Mouse (Mus musculus): ENCODE measurements around the gene 4931422A03Rik. TPM values are rescaled to one million over a fixed set of nuclear protein-coding genes. Genes with fewer than 3 reads are reported as not detected.
"Not testable (repeated sequence)": the region's sequence is repeated elsewhere in the genome, so short reads cannot be mapped to it uniquely, and the experiment has no call there.

Gene 4931422A03Rik
- total RNA-seq, 2 experiments from 2014 or later, result not detected

DNA sequence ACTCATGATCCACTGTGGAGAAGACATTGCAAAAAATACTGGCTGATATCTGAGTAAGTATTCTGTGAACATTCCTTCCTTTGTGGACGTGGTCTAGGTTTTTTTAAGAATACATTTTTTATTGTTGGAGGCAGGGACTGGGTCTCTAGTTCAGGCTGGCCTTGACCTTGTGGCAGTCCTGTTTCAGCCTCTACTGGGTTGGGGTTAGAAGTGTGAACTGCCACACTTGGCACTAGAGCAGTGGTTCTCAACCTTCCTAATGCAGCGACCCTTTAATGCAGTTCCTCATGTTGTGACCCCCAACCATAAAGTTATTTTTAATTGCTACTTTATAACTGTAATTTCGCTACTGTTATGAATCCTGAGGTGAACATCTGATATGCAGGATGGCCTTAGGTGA is 2.2 kb upstream of the 4931422A03Rik start:
- intact Hi-C loops (cut with DNase I), result loop anchor here (10.0 kb wide), 1 partner anchor 554 kb away; no protein-coding TSS in a partner anchor
- no peak for DNase-seq

DNA sequence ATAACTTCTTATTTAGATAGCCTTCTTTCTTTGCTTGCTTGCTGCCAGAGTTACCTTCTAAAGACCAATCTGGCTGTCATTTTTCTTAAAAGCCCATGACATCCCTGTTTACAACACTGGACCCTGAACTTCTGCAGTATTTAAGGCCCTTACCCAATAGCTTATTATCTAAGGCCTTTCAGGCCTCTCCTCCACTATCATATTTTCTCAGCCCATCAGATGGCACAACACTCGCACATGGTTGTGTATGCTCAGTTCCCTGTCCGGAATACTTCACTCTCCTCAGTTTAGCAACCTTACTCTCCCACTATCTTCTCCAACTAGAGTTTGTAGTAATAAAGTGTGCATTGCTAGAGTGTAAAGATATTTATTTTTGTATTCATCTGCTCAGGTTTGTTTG is 913 bp upstream of the 4931422A03Rik start:
- DNase-seq, result no peak
- intact Hi-C loops (cut with DNase I), result loop anchor here (10.0 kb wide), 1 partner anchor 466 kb away; the partner anchor contains the start of gene Hipk3

DNA sequence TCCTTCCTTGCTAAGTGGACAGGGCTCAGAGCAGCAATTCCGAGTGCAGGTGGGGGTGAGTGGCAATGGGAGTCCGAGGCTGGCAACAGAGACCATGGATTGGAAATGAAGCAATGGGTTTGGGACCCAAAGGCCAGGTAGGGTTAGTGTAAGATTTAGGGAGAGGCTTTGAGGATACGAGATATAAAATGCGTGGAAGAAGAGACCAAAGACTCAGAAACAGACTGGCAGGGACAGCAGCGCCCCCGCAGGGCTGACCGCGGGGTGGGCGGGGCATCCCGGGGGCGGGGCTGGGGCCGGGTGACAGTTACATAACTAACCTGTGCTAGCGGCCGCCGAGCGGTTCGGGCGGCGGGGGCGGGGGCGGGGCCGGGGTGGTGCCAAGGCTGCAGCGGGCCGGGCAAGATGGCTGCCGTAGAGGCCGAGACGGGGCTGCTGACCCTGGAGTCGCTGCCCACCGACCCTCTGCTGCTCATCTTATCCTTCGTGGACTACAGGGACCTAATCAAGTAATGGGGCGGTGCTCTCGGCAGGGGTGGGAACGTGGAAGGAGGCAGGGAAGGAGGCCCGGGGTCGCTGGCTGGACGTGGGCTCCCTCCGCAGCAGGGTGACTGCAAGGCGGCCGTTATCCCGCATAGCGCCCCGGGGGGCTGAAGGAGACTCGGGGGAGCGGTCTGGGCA is 563 bp downstream of the 4931422A03Rik start, which contains the start of gene Fbxo3:
TSS of gene Fbxo3 (plus strand) at position 264 of the 681 bp plus-strand sequence.
- intact Hi-C loops (cut with DNase I), result loop anchor here (10.0 kb wide), 1 partner anchor 467 kb away; the partner anchor contains the start of gene Hipk3
- DNase-seq, result peak; percentile 82 to 85

DNA sequence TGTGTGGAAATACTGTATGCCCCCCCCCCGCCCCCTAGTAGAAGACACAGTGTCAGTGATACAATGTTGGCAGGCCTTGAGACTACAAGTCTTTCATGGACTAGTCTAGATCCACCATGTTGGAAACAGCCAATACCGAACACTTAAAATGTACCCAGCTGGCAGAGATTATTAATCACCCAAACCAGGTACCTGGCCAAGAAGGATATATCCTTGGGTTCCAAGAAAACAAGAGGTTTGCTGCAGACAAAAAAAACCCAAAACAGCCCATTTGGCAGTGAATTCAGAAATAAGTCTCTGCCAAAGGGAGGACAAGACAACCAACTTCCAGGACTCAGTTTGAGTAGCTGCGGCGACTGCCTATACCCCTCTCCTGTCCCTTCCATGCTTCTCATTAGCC is 3.5 kb downstream of the 4931422A03Rik start:
- intact Hi-C loops (cut with DNase I), result loop anchor here (10.0 kb wide), 1 partner anchor 470 kb away; the partner anchor contains the start of gene Hipk3
- no peak for DNase-seq

DNA sequence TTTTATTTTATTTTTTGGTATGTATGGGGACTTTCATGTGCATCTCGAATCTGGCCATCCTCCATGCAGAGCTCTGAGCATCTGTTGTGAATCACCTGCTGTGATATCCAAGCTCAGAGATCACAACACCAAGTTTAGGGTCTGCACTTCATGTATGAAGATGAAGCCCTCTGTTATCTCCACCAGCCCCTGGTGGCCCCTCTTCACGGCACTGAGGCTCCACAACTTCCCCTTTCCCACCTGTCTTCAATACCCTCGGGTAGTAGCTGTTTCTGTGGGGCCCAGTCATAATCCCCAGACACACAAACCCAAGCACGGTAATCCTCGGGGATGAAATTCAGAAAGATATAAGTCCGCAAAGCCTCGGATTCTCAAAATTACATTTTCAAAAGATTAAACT is 5.1 kb downstream of the 4931422A03Rik start:
- intact Hi-C loops (cut with DNase I), result loop anchor here (10.0 kb wide), 1 partner anchor 472 kb away; the partner anchor contains the start of gene Hipk3
- DNase-seq, result no peak

DNA sequence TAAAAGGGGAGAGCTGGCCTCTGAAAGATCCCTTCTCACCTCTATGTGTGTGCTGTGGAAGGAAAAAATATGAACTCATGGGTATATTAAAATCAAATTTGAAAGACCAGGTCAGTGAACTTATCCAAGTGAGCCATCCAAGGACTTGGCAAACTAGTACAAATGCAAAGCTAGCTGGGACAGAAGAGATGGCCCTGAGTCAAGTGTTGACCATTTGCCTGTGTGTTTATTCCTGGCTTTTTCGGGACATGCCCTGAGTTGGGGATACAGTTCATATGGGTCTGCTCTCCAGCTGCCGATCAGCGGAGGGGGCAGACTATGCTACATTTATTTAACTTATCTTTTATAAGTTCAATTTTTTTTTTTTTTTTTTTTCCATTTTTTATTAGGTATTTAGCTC is 19.3 kb downstream of the 4931422A03Rik start:
- intact Hi-C loops (cut with DNase I); DNase-seq: not testable (repeated sequence)

DNA sequence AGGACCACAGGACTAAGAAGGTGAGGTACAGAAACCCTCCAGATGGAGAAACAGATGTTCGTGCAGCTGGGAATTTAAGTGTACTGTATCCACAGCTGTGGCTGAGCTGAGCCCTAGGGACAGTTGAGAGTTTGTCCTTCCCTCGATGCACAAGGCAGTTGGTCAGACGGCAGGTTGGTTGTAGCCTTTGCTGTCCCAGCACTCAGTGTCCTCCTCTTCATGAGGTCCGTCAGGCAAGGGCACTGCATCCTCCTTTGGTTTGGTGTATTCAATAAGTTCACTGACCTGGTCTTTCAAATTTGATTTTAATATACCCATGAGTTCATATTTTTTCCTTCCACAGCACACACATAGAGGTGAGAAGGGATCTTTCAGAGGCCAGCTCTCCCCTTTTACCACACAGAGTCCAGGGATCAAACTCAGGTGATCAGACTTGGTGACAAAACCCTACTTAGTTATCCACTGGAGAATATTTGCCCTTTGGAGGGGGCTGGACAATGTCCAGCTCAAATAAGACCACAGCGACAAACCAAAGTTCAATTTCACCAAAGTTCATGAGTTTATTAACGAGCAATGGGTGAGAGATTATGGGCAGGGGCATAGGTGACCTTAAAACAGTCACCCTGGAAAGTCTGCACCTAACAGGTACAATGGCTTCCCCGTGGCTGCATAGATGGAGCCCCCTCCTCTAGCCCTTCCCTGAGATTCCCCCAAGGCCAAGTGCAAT is 20.2 kb downstream of the 4931422A03Rik start:
- DNase-seq, result no peak
- intact Hi-C loops (cut with DNase I), result no loop called here

DNA sequence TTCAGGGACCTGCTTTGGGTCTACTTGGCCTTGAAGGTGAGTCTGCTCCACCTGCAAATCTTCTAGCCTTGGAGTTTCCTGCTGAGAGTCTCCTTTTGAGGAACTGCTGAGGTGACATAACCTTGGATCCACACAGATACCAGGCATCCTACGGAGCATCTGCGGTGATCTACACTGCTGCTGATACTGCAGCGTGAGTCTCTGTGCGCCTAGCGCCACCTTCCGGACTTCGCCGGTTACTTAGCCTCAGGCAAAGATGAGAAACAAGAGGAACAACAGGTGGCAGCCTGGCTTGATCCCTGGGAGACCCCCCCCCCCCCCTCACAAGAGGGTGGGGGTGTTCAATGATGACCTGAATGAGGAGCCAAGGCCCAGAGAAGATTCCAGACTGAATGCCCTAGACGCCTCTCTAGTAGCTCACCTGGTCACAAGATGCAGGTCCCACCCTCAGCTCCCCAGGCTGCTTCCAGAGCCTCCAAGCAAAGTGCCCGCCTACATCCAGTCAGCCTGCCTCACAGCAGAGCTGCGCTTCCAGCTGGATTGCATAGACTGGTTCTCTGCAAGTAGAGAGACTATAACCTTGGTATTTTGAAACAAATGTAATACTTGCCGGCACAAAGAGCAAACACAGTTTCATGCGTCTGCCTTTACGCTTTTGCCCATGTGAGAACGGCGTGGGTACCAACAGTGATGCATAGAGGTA is 25.3 kb downstream of the 4931422A03Rik start:
- intact Hi-C loops (cut with DNase I), result loop anchor here (1.0 kb wide), 1 partner anchor 131 kb away; no protein-coding TSS in a partner anchor
- DNase-seq, result peak; percentile 19 to 51

DNA sequence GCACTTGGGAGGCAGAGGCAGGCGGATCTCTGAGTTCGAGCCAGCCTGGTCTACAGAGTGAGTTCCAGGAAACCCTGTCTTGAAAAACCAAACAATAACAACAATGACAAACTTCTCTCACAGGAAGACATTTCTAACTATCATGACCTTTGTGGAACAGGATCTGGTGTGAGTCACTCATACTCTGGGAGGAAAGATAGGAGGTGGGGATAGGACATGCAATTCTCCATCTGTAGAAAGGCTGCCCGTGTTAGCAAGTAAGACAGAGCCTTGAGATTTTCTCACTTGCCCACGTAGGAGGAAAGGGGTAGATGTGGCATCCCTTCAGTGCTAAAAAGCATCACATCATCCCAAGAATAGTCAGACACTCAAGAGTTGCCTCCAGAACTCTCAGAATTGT is 26.3 kb downstream of the 4931422A03Rik start:
- intact Hi-C loops (cut with DNase I), result loop anchor here (1.0 kb wide), 1 partner anchor 130 kb away; no protein-coding TSS in a partner anchor

DNA sequence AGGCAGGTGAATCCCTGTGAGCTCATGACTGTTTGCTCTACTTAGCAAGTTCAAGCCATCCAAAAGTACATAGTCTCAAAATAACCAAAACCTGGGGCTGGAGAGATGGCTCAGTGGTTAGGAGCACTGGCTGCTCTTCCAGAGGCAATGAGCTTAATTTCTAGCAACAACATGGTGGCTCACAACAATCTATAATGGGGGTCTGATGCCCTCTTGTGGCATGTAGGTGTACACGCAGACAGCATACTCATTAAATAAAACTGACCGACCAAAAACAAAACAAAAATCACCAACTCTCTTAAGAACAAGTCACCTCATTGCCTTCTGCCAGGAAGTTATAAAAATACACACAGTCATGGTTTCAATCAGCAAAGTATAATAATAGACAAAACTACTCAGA is 27.1 kb downstream of the 4931422A03Rik start:
- intact Hi-C loops (cut with DNase I), result no loop called here

More for the DNA sequence above, 26.3 kb downstream of the 4931422A03Rik start:
- DNase-seq, result no peak

DNA sequence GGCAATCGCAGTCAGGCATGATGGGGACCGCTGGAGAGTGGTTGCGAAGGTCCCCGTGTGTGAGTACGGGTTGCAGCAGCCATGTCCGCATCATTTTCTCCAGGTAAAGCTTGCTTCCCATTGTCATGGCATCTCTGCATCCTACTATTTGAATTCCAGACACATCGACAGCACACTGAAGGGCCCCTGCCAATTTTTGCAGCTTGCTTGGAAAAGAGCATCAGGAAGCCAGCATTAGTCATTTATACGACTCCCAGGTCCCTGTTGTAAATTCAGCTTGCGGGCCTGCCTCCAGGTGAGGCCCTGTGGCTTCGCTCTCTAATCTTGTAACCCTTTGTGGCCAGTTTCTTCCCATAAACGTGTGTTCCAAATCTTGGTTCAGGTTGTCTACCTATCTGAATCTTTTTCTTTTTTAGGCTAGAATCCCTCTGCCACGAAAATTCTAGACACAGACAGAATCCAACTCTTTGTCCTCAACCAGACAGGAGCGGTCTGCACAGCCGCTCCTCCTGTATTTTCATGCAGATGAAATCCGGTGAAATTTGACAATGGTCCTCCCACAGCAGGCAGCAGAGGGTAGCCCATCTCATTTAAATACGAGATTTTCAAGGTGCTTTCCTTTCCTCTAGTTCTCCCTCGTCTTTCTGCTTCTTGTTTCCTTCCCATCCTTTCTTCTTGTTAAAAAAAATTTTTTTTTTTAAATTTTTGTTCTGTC is 35.4 kb downstream of the 4931422A03Rik start:
- intact Hi-C loops (cut with DNase I), result no loop called here
- no peak for DNase-seq

More for the DNA sequence above, 27.1 kb downstream of the 4931422A03Rik start:
- no peak for DNase-seq

DNA sequence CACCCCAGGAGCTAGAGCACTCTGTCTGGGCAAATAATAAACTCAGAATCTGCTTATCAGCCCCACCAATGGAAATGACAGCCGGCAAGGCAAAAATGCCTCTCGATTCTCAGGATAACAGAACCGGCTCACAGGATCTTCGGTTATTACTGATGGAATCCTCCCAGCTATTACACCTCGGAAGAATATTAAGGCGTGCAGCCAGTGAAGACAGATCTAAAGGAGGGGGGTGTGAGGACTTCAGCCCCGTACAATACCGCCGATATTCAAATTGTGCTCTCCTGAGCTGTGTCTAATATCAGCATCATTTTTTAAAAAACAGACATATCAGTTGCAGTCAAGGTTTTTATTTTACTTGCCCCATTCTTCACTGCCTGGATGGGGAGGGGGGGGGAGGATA is 36.0 kb downstream of the 4931422A03Rik start:
- intact Hi-C loops (cut with DNase I), result no loop called here
- no peak for DNase-seq

DNA sequence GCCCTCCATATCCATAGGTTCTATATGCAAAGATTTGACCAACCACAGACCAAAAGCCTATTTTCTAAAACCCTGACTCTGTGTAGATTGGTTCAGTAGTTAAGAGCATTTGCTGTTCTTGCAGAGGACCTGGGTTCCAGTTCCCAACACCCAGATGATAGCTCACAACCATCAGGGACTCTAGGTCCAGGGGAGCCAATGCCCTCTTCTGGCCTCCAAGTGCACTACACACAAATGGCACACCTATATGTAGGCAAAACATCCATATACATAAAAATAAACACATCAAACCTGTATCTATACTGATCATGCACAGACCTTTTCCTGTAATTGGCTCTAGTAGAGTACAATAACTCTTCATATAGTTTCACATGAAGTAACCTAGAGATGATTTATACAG is 36.9 kb downstream of the 4931422A03Rik start:
- intact Hi-C loops (cut with DNase I), result no loop called here
- DNase-seq, result no peak

DNA sequence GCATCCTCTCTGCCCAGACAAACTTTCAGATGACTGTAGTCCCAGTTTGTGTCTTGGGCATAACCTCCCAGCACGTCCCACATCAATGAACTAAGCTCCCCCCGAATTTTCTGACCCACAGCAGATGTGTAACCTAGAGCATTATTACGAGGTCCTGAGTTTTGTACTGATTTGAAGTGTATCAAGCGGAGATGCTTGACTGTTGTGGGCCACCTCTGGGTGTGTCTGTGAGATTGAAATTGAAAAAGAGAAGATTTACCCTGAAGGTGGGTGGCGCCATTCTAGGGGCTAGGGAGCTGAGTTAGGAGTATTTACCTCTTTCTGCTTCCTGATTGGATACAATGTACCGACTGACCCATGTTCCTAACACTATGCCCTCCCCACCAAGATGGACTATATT is 38.4 kb downstream of the 4931422A03Rik start:
- no peak for DNase-seq
- intact Hi-C loops (cut with DNase I), result no loop called here

DNA sequence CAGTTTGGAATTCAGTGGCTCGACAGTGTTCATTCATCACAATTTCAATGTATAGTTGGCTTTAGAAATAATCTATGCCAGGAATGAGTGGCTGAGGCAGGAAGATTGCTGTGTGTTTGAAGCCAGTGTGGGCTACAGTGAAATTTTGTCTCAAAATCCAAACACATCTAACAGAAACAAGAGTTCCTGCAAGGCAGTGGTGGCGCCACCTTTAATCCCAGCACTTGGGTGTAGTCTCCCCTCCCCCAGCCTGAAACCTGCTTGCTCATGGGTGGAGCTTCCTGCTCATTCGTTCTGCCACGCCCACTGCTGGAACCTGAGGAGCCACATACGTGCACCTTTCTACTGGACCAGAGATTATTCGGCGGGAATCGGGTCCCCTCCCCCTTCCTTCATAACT is 40.6 kb downstream of the 4931422A03Rik start:
- DNase-seq; intact Hi-C loops (cut with DNase I): not testable (repeated sequence)

DNA sequence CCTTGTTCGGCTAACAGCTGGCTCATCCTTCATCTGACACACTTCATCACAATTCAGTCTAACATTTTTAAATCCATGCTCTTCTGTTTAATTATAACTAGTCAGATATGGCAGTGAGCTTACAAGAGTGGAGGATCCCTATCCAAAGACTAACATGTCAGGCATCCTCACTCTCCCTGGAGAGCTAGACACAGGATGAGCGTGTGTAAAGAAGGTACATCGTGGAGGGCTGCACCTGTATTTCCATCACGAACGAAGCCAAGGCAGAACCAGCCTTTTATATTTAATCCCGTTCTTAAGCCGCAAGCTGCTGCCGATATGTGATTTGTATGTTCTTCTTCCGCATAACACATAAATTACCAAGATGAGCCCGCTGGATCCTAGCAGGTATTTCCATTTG is 45.0 kb downstream of the 4931422A03Rik start:
- intact Hi-C loops (cut with DNase I), result no loop called here
- DNase-seq, result no peak

DNA sequence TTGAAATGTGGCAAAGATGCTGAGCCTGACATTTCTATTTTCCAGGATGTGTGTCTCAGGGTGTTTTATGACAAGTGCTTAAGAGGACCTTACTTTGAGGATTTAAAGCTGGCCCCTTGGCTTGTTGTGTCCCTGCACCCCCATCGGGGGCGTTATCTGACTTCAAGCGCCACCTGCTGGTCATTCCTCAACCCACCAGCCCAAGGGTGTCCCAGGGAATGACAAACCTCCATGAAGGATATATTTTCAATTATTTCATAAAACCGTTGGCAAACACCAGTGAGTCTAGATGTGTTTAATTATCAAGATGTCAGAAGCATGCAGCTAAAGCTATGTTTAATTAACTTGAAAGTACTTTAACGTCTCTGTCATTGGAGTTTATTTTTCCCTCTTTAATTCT is 45.9 kb downstream of the 4931422A03Rik start:
- peak; percentile 83 to 86 for DNase-seq
- intact Hi-C loops (cut with DNase I), result loop anchor here (1.0 kb wide), 1 partner anchor 110 kb away; no protein-coding TSS in a partner anchor

DNA sequence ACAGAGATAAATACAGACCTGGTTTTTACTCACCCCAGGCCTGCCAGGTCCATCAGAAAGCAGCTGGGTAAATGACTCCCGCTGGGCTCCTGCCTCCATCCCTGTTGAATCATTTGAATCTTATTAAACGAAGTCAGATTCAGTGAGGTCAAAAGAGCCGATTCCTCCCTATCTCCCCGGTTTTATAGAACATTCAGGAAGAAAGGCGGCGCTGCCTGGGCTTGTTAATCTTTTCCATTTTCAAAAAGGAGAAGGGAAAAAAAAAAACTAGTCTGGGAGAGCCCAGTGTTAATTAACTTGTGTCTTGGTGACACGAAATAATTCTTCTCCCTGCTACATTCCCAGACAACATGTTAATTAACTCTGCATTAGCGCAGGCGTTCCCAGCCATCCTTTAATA is 50.4 kb downstream of the 4931422A03Rik start:
- DNase-seq, result no peak

DNA sequence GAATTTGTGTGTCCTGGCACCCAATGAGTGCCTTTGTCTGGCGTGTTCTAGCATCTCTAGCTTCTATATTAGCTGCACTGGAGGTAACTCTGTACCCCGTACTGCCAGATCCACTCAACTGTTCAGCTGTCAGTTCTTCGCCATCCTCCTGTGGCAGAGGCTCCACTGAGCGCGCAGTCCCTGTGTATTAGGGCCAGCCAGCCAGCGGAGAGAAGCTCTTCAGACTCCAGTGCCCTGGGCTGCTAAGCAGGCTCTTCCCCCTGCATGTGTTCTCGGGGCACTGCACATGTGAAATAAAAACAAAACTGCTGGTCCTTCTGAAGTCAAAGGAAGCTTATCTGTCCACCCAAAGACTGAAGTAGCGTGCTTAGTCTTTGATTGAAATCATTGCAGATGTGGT is 50.9 kb downstream of the 4931422A03Rik start:
- intact Hi-C loops (cut with DNase I), result no loop called here

More for the DNA sequence above, 50.4 kb downstream of the 4931422A03Rik start:
- intact Hi-C loops (cut with DNase I), result no loop called here

DNA sequence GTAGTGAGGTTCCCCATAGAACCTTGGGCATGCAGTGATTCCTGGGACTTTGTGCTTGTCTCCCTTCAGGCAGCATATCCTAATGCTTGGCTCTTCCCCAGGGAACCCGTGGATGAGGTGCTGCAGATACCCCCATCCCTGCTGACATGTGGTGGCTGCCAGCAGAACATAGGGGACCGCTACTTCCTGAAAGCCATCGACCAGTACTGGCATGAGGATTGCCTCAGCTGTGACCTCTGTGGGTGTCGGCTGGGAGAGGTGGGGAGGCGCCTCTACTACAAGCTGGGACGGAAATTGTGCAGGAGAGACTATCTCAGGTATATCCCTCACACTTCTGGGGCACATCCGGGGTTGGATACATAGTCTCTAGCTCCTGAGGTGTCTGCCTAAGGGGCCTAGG is 52.3 kb downstream of the 4931422A03Rik start:
- no peak for DNase-seq
- intact Hi-C loops (cut with DNase I), result no loop called here

More for the DNA sequence above, 50.9 kb downstream of the 4931422A03Rik start:
- no peak for DNase-seq
